Mouse (Mus musculus) C2C12 (cell line): ENCODE measurements around the gene Slamf8.

Experiments
- CEBPB ChIP-seq: IDR thresholded peaks from one replicate; pipeline ENCODE4 v1.6.1; 2011; ENCODE audit warnings: low read depth, mild to moderate bottlenecking, control low read depth, moderate library complexity
- CTCF ChIP-seq: IDR thresholded peaks from one replicate; pipeline ENCODE4 v1.5.1; 2011; ENCODE audit not compliant: control insufficient read depth, insufficient read depth, insufficient read length
- FOSL1 ChIP-seq: IDR thresholded peaks from one replicate; pipeline ENCODE4 v1.8.0; 2011; ENCODE audit warnings: mild to moderate bottlenecking, low read length; ENCODE audit not compliant: poor library complexity, insufficient read depth, severe bottlenecking
- MAX ChIP-seq: IDR thresholded peaks from one replicate; pipeline ENCODE4 v1.6.1; 2011; ENCODE audit warnings: mild to moderate bottlenecking, control low read depth
- MYOD1 ChIP-seq: IDR thresholded peaks from one replicate; pipeline ENCODE4 v1.6.1; 2011; ENCODE audit warnings: low read depth; ENCODE audit not compliant: control insufficient read depth, insufficient read length
- MYOG ChIP-seq: IDR thresholded peaks from one replicate; pipeline ENCODE4 v1.6.1; 2011; ENCODE audit not compliant: control insufficient read depth, insufficient read length; ENCODE audit errors: extremely low read depth
- USF1 ChIP-seq: IDR thresholded peaks from one replicate; pipeline ENCODE4 v1.6.1; 2011; ENCODE audit warnings: low read depth, mild to moderate bottlenecking, control low read depth, moderate library complexity

DNA sequence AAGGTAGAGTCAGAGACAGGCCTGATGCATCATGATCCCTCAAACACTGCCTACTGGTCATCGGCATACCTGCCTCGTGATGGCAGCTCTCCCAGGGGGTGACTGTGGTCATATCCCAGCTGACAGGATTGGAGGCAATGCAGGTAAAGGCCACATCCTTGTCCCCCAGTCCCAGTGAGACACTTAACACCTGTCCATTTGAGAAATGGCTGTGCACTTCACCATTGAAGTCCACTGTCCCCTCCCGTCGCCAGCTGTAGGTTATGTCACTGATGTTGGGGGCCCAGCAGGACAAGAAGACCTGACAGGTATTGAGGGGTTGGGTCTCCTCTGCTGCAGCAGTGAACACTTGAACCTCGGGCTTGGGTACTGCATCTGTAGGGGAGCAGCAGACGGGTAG lies 6.1 kb downstream of the Slamf8 start:
- TF ChIP-seq CTCF (no peak), MAX (no peak), CEBPB (no peak), MYOG (no peak), USF1 (no peak), MYOD1 (no peak), FOSL1 (no peak)
